Mouse (Mus musculus): ENCODE results near the gene Amz1. TPM values are rescaled to one million over a fixed set of nuclear protein-coding genes. Genes with fewer than 3 reads are reported as not detected.

The Amz1 gene
- 5.0 and 6.1 TPM in 2 replicates for polyA plus RNA-seq (2021; fragmentation: Nextera tagmentation)
- long read RNA-seq, experiment 1, full-length matches to known transcripts = 5 of 18 reads
- long read RNA-seq, experiment 1, partial matches to known transcripts = 8 of 18 reads
- long read RNA-seq, experiment 1, other reads (novel, unspliced or antisense) = 5 of 18 reads
- long read RNA-seq, experiment 2, full-length matches to known transcripts = 14 of 45 reads
- long read RNA-seq, experiment 2, partial matches to known transcripts = 13 of 45 reads
- long read RNA-seq, experiment 2, other reads (novel, unspliced or antisense) = 18 of 45 reads

GRCm38 (mm10) chr5:140723822-140724221, at the start of gene Amz1:
Gene Amz1, plus strand, starts transcription at chr5:140724127.

GRCm38 (mm10) chr5:140702103-140702513, 21.8 kb upstream of the Amz1 start, which contains the start of gene Iqce:
Gene Iqce, minus strand, starts transcription at chr5:140702378.

GRCm38 (mm10) chr5:140704378-140705251, 19.3 kb upstream of the Amz1 start, which contains the start of gene Brat1:
Gene Brat1, plus strand, starts transcription at chr5:140705011.

Other genes starting within 250 kb of the Amz1 start
- 29.4 and 30.7 TPM in 2 replicates for gene Chst12, start 218.6 kb upstream of the Amz1 start, polyA plus RNA-seq (2021; fragmentation: Nextera tagmentation)
- gene Grifin, start 159.1 kb upstream of the Amz1 start, polyA plus RNA-seq (2021; fragmentation: Nextera tagmentation) = 0.72 and 1.0 TPM in 2 replicates
- 3.3 and 5.0 TPM in 2 replicates for gene Lfng, start 116.8 kb upstream of the Amz1 start, polyA plus RNA-seq (2021; fragmentation: Nextera tagmentation)
- 22.4 and 28.7 TPM in 2 replicates for gene Ttyh3, start 75.1 kb upstream of the Amz1 start, polyA plus RNA-seq (2021; fragmentation: Nextera tagmentation)
- gene Iqce, start 21.7 kb upstream of the Amz1 start, polyA plus RNA-seq (2021; fragmentation: Nextera tagmentation) = 4.7 and 5.0 TPM in 2 replicates
- 8.0 and 10.7 TPM in 2 replicates for gene Brat1, start 19.1 kb upstream of the Amz1 start, polyA plus RNA-seq (2021; fragmentation: Nextera tagmentation)
- 14.0 and 14.3 TPM in 2 replicates for gene Gna12, start 106.3 kb downstream of the Amz1 start, polyA plus RNA-seq (2021; fragmentation: Nextera tagmentation)